Mouse (Mus musculus) spleen, adult 12 weeks (tissue): ENCODE results near the gene Mllt3.

Experiments used
- DNase-seq: peaks from one replicate; pipeline ENCODE4 v3.0.0; 2022; ENCODE audit warnings: low spot score

Gene Mllt3

GRCm38 (mm10) chr4:88033216-88033653, at the start of gene Mllt3:
Mllt3 (minus strand) TSS chr4:88033364.
- DNase-seq: peak; percentile 90

DNA sequence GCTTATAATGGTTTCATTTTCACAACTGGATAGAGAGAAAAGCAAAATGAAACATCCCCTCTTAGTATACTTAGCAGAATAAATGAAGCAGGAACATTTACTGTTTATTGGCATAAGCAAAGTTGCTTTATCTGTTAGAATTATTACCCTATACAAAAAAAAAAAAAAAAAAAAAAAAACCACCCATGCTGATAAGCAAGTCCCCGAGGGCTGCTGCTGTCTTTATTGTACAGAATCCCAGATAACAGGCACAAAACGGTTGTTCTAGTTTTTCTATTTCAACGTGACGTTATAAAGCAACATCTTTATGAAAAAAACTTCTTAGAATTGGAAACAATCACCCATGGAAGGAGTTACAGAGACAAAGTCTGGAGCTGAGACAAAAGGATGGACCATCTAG, 49.2 kb upstream of the Mllt3 start:
- DNase-seq: no peak

- DNase-seq: no peak
Measured at GRCm38 (mm10) chr4:88081885-88082284, 48.7 kb upstream of the Mllt3 start.

DNA sequence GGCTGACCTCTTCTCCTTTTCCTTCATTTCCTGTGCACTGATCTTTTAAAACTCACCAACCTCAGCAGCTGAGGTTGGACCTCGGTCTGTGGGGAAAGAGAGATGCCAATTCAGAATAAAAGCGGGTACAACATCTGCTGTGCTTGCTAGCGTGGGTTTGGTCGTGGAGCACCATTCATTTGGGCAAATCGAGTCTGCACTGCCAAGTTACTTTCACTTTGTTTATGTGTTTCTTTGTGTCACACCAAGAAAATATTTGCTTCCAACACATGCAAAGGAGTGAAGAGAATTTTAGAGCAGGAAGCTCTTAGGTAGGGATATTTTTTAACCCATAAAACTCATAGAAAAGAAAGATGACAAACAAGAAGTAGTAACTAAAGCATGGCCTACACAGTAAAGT, 48.3 kb upstream of the Mllt3 start:
- no peak for DNase-seq

DNA sequence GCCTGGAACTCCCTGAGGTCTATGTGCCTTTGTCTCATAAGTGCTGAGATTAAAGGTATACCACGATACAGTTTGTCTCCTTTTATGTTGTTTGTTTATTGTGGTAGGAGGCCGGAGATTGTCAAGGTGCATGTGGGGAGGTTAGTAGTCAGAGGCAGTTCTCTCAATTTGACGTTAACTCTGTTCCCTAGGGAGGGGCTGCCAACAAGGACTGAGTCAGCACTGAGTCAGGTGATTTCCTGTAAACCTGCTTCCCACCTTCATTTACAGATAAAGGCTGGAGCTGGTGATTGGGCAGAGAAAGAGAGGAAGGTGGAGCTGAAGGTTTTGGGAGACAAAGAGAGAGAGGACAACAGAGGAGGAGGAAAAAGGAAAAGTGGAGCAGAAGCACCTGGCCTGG, 45.8 kb upstream of the Mllt3 start:
- no peak for DNase-seq

DNA sequence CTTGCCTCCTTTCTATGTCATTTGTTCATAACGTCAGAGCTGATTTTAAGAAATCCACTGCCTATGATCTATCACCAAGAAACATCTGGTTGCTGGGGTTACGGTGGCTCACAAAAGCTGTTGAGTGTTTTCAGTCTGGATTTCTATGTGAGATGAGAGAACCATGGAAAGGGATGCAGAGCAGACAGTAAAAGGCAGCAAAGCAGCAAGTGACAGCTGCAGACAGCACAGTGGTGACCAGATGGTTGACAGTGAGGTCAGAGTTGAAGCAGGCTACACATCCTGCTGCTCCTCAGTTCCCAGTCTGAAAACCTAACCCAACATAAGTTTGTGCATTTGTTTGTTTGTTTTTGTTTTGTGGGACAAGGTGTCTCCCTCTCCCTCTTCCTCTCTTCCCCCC, 42.2 kb upstream of the Mllt3 start:
- DNase-seq: no peak

DNA sequence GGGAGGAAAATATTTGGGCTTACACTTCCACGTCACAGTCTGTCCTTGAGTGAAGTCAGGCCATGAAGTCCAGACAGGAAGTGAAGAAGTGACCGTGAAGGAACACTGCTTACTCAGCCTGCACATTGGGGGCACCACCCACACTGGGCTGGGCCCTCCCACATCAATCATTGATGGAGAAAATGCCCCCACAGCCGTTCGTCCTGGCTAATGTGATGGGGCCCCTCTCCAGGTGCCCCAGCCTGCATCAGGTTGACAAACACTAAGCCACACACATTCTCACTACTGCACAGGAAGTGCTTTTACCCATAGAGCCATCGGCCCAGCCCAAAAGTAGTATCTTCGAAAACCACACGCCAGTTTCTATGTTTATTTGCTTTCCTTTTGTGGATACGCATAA, 13.1 kb upstream of the Mllt3 start:
- no peak for DNase-seq

DNA sequence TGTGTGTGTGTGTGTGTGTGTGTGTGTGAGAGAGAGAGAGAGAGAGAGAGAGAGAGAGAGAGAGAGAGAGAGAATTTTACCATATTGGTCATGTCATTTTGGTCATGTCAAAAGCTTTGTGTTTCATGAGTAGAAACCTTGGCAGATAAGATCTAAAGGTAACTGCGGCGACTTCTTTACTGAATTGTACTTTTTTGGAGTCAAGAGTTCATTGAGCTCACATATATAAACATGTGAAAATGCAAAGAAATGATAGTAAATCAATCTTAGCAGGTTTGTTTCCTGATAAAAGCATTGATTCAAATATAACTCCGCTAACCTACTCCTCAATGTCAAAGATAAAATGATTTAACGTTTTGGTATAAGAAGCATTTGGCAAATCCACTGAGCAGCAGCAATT, 12.0 kb upstream of the Mllt3 start:
- DNase-seq: no peak

DNA sequence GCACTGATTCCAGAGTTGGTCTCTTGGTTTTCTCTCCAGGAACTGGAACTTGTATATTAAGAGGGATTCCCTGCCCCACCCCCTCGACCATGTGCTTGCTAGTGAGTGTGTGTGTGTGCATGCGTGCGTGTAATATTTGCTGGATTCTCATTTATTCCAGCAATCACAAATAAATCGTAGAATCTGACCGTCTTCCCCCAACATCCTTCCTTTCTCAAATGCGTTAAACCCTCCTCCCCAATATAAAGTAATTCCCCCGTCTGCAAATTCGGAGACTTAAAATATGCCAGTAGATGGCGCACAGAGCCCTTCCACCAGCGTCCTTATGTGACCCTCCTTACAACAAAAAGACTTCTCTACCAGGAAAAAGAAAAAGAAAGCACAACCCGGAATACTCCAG, 2.2 kb upstream of the Mllt3 start:
- DNase-seq: peak; percentile 19

GRCm38 (mm10) chr4:88034387-88035157, 1.4 kb upstream of the Mllt3 start:
- DNase-seq: no peak

- peak; percentile 5 for DNase-seq
Measured at GRCm38 (mm10) chr4:88033729-88034386, 694 bp upstream of the Mllt3 start.

DNA sequence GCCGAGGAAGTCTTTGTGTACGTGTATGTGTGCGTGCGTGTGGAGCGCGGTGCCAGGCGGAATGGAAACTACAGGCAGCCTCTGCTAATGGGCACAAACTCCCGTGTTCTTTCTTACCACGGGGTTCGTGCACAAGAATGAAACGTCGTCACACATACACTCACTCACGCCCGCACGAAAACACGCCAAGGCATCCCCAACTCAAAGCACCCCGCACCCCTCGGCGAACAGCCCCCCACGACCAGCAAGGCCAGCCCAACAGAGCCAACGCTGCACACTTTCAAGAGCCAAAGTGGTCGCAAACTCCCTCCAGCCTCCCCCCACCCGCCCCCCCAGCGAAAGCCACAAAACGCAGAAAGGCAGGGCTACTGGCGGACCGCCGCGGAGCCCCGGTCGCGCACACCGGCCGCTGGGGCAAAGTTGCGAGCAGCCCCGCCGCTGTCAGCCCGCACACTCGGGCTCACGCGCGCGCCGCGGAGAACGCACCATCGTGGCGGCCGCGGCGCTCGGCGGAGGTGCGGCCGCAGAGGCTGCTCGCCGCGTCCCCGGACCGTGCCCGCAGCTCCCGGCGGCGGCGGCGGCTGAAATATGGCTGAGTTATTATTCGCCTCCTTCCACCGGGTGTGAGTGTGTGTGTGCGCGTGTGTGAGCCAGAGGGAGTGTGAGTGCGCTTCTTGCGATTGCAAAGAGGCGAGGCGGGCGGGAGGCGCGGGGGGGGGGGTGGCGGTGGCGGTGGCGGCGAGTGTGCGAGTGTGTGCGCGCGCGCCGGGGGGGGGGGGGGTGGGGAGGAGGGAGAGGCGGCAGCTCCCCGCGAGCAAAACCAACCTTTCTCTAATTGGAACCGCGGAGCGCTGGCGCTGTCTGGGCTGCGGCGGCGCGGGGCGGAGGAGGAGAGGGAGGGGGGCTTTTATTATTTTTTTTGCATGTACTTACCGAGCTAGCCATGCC, 739 bp downstream of the Mllt3 start:
- DNase-seq: peak; percentile 36

DNA sequence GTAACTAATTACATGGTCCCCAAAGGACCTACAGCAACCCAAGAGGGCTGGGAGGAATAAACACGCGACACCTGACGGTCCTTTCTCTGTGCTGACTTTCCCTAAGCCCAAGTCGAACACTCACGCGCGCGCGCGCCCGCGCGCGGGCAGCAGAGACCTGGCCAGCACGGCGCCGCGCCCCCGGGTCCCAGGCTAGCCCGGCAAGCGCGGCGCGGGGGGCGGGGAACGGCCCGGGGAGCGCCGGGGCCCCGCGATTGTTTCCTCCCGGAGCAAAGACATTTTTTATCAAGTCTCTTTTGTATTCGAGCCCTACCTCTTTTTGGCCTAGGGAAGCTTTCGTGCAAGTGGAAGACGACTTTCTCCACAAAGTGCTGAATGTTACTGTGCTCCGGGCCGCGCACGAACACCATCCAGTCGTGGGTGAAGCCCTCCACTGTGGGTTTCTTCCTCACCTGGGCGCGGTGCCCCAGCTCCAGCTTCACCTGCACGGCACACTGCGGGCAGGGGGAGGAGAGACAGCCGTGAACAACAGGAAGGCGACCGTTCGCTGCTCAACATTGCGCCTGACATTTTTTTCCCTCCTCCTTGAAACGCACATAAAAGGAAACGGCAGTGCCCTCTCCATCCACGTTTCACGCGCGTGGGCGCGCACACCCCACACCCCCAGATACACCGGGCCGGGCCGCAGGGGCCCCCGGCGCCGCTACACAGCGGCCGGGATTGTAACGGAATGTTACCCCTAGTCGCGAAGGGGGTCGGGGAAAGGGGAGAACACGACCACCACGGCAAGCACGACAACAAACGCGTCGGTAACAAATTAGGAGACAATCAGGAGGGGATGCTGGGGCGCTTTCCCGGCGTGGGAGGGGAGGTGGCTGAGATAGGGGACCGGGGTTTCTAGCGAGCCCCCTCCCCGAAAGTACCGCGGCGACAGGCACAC, 1.7 kb downstream of the Mllt3 start:
- peak; percentile 24 for DNase-seq

- DNase-seq: no peak
Measured at GRCm38 (mm10) chr4:88023567-88023966, 9.6 kb downstream of the Mllt3 start.

DNA sequence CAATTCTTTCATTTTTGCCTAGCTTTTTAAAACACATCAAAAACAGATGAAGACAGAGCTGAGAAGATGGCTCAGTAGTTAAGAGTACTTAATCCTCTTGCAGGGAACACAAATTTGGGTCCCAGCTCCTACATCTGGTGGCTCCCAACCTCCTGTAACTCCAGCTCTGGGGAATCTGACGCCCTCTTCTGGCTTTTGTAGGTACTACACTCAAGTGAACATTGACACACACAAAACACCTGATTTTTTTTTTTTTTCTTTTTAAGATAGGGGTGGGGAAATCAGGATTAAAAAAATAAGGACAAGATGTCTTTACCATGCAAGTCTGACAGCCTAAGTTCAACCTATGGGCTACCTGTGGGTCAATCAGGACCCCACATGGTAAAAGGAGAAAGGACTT, 10.5 kb downstream of the Mllt3 start:
- no peak for DNase-seq

- DNase-seq: no peak
Measured at GRCm38 (mm10) chr4:88020421-88020820, 12.7 kb downstream of the Mllt3 start.

GRCm38 (mm10) chr4:88019645-88020044, 13.5 kb downstream of the Mllt3 start:
- no peak for DNase-seq

DNA sequence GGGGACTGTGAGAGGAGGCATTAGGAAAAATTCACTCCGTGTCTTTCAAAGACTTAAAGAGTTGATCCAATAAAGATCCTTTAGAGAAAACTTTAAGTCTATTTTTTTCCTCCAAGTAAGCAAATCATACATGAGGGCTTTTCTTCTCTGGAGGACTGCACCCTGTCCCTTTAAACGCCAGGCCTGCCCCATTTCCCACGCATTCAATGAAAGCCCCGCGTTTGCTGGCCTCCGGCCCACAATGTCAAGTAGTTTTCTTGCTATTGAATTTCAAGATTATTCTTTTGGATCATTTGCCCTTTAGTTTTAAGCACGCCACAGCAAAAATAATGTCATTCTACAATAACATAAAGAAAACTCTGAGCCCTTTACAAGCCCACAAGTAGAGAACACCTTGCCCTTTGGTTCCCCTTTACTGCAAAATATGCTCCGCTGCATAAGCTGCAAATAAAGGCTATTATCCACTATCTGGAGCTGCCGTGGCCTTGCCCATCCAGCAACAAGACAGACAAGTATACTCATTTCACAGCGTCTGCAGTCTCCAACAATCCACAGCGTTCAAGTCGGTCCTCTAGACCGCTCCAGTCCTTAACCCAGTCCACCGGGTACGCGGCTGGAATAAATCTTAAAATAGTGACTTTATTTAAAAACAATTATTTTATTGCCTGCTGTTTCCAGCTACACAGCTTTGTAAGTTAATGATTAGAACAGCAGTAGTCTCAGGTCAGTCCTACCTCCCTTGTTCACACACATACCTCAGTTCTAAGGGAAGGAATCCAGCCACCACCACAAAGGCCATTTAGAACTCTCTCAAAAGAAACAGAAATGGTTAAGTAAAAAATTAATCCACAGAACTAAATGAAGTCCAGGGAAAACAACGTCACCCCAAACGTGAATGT, 15.5 kb downstream of the Mllt3 start:
- no peak for DNase-seq

GRCm38 (mm10) chr4:88015765-88016164, 17.4 kb downstream of the Mllt3 start:
- no peak for DNase-seq

GRCm38 (mm10) chr4:88015261-88015660, 17.9 kb downstream of the Mllt3 start:
- DNase-seq: no peak
